Mouse (Mus musculus): ENCODE data around the gene Angptl4.

Angptl4 gene

DNA sequence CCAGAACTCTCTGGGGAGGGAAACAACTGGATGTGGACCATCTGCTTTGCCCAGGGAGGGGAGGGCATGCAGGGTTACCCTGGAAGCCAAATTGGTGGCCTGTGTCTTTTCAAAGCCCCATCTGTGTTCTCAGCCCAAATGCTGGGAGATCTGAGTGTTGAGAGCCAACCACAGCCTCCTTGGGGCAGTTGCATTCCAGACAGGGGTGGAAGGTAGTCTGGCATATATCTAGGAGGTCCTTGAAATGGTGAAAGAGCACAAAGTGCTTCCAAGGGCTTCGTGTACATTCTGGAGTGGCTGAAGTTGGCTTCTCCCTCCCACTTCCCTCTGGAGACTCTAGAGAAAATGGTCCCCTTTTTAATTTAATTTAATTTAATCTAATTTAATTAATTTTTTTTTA lies 23.1 kb upstream of the Angptl4 start:
- DNase-seq (ENCODE audit: low spot score in 2 of 2), result no peak

DNA sequence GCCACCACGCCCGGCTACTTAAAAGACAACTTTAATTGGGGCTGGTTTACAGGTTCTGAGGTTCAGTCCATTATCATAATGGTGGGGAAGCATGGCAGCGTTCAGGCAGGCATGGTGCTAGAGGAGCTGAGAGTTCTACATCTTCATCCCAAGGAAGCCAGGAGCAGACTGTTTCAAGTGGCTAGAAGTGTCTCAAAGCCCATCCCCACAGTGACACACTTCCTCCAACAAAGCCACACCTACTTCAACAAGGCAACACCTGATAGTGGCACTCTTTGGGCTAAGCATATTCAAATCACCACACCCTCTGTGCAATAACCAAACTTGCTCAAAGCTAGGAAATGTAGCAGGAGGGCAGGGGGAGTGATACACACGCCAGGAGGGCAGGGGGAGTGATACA lies 22.6 kb upstream of the Angptl4 start:
- no peak for DNase-seq (ENCODE audit: low spot score in 2 of 2)

DNA sequence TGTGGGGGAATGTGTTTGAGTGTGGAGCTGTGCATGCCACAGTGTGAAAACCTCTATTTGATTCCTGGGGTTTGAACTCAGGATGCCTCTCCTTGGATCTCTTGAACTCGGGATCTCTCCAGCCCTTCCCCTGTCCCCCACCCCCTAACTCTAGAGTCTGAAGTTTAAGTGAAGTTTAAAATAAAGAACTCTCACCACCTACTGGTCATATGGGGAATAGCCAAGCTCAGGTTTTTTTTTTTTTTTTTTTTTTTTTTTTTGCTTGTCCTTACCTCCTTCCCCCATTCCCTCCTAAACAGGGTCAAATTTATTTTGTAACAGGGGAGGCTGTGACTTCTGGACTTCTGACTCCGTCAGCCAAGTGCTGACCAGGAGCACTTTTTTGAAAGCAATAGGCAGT lies 20.6 kb upstream of the Angptl4 start:
- DNase-seq (ENCODE audit: low spot score in 2 of 2), result no peak

DNA sequence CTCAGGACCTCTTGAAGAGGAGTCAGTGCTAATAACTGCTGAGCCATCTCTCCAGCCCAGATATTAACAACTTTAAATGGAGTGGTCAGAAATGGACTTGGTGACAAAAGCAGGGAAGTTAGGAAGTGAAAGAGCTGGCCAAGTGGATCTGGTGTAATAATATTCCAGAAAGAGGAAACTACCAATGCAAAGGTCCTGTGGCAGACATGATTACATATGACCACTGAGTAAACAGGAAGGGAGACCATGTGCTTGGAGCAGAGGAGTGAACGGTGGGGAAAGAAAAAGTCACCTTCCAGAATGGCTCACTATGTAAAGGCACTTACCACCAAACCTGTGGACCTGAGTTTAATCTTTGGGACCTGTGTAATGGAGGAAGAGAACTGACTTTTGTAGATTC lies 17.6 kb upstream of the Angptl4 start:
- DNase-seq (ENCODE audit: low spot score in 2 of 2), result no peak

DNA sequence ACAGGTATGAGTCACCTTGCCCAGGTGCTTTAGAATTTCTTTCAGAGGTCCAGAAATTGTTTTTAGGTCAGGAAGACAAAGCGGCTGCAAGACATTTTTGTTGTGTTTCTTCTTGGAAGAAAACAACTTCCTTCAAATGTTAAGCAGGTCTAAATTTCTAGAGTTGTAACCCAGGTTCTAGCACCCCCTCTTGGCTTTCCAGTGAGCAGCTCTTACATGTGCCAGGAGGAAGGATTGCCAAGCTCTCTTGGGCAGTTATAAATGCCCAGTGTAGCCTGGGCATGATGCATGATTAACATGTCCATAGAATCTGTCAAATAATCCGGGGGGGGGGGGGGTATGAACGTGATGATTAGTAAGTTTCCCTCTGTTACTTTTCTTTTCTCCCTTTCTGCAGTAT lies 16.7 kb upstream of the Angptl4 start:
- DNase-seq (ENCODE audit: low spot score in 2 of 2), result no peak

DNA sequence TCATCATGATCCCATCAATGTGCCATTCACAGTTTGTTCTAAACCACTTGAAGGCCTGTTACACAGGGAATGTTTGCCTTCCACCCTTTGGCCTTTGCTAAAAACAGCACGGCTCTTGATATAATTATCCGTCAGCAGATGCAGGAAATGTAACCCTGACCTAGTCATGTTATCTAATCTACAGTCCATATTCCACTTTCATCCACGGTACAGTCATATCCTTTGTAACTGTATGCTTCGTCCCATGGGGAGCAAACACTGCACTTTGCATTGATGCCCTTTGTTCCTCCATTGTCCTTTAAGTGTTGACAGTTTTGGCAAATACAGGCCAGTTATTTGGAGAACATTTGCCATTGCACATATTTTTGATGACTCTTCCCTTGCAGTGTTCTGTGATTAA lies 7.1 kb upstream of the Angptl4 start:
- DNase-seq (ENCODE audit: low spot score in 2 of 2), result no peak

DNA sequence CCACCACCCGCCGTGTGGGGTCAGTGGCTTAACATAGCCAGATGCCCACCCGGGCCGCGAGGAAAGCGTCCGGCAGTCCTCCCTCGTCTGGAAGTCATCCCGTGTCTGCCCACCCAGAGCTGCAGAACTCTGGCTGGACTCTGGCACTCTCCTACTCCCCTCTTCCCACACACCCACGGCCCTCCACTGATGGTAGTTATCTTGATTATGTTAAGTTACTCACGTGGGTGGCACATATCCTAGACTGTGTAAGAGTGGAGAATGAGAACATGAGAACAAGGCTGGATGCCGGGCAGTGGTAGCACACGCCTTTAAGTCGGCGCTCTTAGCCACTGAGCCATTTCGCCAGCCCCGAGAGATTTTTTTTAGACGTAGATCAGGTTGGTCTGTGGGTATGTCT lies 4.7 kb upstream of the Angptl4 start:
- DNase-seq (ENCODE audit: low spot score in 2 of 2), result no peak

DNA sequence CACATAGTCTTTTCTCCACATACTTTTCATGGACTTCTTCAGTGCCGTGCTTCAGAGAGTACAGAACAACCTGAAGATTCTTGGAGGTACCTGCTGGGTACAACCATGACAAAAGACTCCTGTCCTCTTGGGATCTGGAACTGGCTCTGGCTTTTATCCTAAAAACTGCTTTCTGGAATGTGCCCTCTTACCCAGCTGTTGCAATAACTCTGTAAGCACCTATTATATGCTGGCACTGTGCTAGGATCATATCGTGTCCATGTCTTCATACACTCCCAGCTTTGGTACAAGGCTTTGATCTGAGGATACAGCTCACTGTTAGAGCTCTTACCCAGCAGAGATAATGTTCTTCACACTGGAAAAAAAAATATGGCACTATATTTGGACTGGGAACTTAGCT lies 3.3 kb upstream of the Angptl4 start:
- DNase-seq (ENCODE audit: low spot score in 2 of 2), result no peak

DNA sequence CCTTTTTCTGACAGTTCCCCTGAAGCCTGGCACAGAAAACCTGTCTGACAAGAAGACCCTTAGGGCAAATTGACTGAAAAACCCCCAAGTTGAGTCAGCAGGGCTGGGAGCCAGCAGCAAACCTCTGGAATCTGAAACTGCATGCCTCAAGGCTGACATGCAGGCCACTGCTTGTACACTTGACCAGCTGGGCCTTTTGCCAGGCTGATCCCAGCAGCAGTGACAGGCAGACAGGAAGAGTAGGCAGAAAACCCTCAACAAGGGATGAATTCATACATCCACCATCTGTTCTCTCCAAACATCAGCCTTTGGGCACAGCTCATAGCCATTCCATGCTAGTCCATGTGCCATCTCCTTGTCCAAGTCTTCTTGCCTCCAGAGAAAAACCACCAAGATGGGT lies 1.8 kb upstream of the Angptl4 start:
- DNase-seq (ENCODE audit: low spot score in 2 of 2), result peak; percentile 29 to 36

DNA sequence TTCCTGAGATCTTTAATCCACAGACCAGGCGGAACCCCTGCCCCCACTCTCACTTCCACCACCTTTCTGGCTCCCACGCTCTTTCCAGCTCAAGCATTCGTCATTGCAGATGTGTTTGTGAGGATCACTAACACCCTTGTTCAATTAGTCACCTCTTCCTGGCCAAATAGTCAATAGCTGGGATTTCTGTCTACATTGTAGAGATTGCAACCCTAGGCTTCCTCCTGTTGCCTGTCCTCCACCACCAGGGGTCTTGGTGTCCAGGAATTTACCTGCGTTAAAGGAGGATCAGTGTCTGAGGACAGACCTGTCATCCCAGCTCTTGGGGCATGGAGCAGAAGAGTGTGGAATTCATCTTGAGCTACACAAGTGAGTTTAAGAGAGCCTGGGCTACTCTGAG lies 437 bp upstream of the Angptl4 start:
- no peak for DNase-seq (ENCODE audit: low spot score in 2 of 2)

DNA sequence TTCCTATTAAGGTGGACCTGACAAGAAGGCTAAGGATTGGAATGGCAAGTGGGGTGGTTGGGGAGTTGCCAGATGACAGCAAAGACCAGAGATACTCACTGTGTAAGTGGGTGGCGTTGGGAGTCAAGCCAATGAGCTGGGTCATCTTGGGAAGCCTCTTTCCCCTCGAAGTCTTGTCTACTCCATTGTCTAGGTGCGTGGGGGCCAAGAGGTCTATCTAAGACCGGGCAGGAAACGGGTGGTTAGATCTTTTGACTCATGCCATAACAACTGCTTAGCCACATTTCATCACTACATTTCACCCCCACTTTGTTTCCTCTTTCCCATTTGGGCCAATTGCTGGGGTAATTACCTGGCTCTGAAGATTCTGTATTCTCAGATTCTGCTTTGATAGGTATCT lies 1.2 kb downstream of the Angptl4 start:
- DNase-seq (ENCODE audit: low spot score in 2 of 2), result no peak

DNA sequence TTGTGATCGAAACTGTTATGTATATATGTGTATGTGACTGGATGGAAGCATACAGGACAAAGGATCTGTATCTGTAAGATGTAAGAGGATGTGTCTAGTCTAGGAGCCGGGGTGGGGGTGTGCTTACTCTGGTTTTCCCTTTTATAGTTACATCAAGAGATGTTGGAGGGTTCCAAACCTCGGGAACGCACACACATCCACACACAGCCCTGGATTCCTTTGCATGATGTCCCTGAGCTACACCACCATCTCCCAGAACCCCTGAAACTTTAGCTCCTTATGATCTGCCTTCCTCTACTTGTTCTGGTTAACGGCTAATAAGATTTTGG lies 1.7 kb downstream of the Angptl4 start:
- no peak for DNase-seq (ENCODE audit: low spot score in 2 of 2)

DNA sequence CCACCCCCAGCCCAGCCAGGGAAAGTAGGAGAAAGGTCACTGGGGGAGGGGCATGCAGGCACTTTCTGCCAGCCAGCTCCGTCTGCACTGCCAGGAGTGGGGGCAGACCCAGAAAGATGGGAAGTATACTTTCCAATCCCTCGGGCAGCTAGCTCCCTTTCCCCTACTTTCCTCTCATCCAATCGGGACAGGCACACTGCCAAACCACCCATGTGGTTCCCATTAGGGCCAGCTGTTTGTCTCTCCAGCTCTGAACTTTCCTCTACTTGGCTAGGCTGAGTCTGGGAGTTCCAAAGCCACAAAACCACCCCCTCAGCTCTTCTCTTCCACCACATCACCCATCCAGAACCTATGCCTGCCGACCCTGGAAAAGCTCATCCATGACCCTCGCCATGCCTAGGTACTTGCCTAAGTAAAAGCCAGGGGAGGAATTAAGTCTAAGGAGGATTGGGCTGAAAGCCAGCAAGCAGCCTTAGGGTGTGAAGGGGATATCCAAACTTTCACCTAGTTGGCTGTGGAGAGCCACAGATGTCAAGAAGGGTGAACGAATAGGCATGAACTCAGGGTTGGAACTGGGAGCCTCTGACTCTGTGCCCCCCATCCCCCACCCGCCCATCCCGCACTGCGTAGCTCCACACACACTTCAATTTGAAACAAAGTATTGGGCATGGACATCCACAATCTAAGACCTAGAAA lies 2.2 kb downstream of the Angptl4 start:
- DNase-seq (ENCODE audit: low spot score in 2 of 2), result peak; percentile 45 to 52

DNA sequence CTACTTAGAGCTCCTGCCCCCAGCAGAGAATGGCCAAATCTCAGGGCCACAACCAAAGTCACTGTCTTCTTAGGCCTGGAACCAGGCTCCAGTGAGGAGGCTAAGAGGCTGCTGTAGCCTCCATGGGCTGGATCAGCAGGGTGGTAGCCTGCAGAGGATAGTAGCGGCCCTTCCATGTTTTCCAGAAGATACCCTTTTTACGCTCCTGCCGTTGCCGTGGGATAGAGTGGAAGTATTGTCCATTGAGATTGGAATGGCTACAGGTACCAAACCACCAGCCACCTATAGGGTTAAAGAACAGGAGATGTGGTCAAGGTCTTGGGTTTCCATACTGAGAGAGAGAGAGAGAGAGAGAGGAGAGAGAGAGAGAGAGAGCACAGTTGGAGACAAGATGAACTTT lies 6.3 kb downstream of the Angptl4 start:
- no peak for DNase-seq (ENCODE audit: low spot score in 2 of 2)

DNA sequence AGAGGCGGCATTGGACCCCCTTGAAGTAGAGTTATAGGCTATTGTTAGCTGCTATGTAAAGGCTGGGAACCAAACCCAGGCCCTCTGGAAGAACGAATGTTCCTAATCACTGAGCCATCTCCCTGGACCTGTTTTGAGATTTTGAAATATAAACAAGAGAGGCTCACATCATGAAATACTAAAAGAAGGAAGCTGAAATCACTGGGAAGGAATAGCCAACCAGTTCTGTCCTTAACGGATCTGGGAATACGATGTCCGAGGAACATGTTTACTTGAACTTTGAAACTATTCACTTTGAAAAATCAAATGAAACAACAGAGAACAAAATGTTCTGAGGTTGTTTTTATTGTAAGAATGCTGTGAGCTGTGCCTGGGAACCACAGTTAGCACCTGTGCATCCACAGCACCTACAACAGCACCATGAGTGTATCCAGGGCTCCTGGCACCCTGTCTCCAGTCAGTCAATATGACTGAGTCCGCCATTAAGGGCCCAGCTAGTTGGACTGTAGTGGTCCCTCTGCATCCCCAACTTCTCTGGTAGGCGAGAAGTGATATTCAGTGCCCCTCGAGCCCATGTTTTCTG lies 7.0 kb downstream of the Angptl4 start:
- no peak for DNase-seq (ENCODE audit: low spot score in 2 of 2)

DNA sequence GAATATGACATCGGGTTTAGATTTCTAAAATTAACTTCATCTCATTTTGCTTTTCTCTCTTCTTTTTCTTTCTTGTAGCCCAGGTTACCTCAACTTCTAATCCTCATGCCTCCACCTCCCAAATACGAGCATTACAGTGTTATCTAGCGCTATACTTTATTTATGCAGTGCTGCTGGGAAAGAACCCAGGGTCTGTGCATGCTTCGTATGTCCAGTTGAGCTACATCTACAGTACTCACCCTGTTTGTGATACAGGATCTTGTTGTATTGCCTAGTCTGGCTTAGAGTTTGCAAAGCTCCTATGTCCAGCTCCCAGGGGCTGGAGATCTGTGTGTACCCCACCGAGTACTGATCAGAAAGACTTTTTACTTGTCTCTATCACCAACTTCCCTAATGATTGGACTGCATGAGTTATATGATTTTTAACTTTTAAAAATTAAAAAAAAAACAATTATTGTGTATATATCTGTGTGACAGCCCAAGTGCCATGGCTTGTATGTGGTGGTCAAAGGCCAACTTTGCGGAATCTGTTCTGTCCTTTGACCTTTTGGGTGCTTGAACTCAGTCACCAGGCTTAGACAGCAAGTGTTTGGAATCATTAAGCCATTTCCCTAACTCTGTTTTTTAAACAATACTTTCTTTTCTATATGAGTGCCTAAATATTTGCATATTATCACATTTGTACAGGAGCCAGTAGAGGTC lies 7.6 kb downstream of the Angptl4 start:
- DNase-seq (ENCODE audit: low spot score in 2 of 2), result no peak

DNA sequence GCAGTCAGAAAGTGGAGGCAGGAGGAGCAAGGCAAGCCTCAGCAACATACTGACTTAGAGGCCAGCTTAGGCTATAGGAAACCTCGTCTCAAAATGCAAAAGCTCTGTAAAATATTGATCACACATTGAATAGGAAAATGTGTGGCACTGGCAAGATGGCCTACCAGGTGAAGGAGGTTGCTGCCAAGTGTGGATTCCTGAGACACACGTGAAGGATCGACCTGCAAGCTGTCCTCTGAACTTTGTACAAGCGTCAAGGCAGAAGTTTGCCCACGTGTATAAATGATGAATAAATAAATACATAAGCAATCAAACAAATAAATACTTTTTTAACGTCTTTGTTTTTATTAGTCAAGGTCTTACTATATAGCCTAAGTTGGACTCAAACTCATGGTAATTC lies 8.2 kb downstream of the Angptl4 start:
- DNase-seq (ENCODE audit: low spot score in 2 of 2), result no peak

DNA sequence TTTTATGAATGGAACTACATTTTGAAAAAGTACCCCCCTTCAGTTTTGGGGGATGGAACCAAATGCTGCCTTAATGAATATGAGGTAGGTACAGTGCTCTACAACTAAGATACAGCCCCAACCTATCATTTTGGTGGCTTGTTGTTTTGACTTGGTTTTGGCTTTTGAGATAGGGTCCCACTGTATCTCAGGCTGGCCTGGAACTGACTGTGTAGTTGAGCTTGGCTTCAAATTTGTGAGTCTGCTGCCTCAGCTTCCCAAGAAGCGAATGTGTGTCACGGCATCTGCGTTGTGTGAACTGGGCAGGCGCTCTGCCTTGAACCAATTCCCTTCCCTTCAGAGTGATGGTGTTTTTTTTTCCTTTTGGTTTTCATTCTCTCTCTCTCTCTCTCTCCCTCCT lies 10.0 kb downstream of the Angptl4 start:
- DNase-seq (ENCODE audit: low spot score in 2 of 2), result no peak

DNA sequence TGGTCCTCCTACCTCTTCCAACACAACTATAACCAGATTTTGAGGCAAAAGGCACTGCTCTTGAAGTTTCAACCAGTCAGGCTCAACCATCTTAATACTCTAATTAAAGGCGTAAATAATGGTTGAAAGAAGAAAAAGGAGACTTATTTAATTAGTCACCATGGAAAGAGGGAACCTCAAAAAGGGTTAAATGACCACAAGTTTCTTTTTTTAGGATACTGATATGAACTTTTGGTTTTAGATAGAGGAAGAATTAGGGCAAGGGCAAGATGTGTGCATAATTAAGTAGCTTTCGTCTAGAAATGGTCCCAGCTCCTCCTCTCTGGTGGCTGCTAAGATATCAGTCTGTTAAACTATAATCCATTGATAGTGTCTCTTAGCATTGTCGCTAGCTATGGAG lies 15.2 kb downstream of the Angptl4 start:
- no peak for DNase-seq (ENCODE audit: low spot score in 2 of 2)

DNA sequence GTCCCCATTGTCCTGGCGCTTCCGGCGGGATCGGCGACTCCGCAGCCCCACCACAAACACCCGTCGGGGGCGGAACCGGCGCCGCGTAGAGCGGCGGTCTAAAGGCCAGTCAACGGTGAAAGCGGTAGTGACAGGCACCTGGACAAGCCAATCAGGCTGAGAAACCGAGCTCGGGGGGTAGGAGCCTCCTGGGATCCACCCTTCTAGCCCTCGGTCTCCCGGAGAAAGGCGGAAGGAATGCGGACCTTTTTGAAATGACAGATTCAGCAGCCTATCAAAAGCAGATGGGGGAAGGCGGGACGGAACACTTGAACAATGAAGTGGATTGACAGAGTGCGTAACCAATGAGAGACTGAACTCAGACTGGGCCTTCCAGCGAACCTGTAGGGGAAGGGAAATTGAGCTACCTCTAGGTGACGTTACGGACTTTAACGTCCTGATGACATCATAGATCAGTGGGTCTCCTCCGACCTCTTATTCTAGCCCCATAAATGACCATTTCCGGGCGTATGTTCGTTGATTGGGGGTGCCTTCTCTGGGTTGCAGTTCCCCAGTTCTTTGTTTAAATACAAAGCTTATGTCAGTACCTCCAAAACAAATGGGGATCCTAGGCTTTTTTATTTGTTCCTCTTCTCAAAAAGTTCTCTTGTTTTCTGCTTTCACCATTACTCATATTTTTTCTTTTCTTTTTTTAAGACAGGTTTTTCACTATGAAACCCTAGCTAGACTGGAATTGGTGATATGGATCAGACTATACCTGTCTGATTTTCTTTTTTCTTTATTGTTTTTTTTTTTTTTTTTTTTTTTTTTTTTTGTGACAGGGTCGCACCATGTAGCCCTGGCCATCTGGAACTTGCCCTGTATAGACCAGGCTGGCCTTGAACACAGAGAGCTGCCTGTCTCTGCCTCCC lies 21.1 kb downstream of the Angptl4 start, which contains the start of gene Rab11b:
Gene Rab11b, minus strand, starts transcription at position 276 of the 911 bp plus-strand sequence.
- DNase-seq (ENCODE audit: low spot score in 2 of 2), result peak; percentile 100

DNA sequence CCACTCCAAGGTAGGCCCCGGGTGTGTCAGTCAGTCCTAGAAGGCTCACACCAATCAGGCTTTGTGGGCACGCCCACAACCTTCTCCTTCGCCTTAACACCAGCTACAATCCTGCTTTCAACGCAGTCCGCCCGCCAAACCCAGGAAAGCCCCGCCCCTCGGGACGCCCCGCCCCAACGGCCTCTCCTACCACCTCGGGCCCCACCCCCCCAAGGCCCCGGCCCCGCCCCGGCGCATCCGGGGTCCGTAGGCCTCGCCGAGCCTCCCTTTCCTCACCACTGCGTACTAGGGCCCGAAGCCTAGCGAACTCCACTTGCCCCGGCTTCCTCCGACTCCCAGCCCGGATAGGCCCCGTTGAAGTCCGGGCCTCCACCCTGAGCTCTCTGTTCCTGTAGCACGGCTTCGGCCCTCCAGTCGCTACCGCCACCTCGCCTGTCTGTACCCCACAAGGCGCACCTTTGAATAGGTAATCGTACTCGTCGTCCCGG lies 21.8 kb downstream of the Angptl4 start:
- peak; percentile 90 to 94 for DNase-seq (ENCODE audit: low spot score in 2 of 2)

DNA sequence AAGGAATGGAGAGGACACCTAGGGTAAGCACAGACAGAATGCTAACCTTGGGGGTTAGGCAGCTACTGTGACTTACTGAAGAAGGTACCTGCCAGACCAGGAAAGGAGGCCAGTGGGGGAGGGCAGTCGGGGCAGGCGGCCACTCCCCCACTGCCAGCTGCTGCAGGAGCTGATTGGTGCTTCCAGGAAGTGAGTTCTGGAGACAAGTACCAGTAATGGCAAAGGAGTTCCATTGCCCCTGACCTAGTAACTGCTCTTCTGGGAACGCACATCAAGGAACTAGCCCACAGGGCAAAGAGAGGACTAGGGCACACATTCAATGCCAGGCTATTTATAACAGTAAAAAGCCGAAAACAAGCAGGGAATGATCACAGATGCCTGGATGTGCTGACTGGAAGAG lies 24.4 kb downstream of the Angptl4 start:
- no peak for DNase-seq (ENCODE audit: low spot score in 2 of 2)
